Mouse (Mus musculus) forebrain, postnatal 0 days (tissue): ENCODE data around the gene Ighmbp2. TPM values are rescaled to one million over a fixed set of nuclear protein-coding genes. Genes with fewer than 3 reads are reported as not detected.
"Not testable (repeated sequence)": the region's sequence is repeated elsewhere in the genome, so short reads cannot be mapped to it uniquely, and the experiment has no call there.

Source experiments
- ATAC-seq: fragments of 200-750 bp; cut with Nextera tagmentation; 2 replicates; pipeline ENCODE4 v1.8.0; 2017; ENCODE audit warnings: mild to moderate bottlenecking, moderate library complexity
- DNase-seq: peaks from one replicate; pipeline ENCODE4 v3.0.0-alpha.2; 2015
- H3K27ac ChIP-seq: fragments of 300-500 bp; sonication (generic); 2 replicates; pipeline ENCODE4 v1.5.1; 2014; ENCODE audit warnings: low read depth, mild to moderate bottlenecking, antibody characterized with exemption, low read length, moderate library complexity, mixed read lengths
- H3K27me3 ChIP-seq: fragments of 300-500 bp; sonication (generic); 2 replicates; pipeline ENCODE4 v1.6.1; 2014; ENCODE audit warnings: mild to moderate bottlenecking, low read length, mixed read lengths; ENCODE audit not compliant: insufficient read depth
- H3K36me3 ChIP-seq: fragments of 300-500 bp; sonication (generic); 2 replicates; pipeline ENCODE4 v1.6.1; 2014; ENCODE audit warnings: mild to moderate bottlenecking, moderate library complexity; ENCODE audit not compliant: insufficient read depth
- H3K4me1 ChIP-seq: fragments of 300-500 bp; sonication (generic); 2 replicates; pipeline ENCODE4 v1.6.1; 2014; ENCODE audit warnings: antibody characterized with exemption; ENCODE audit not compliant: insufficient read depth
- H3K4me2 ChIP-seq: fragments of 300-500 bp; sonication (generic); 2 replicates; pipeline ENCODE4 v1.6.1; 2014; ENCODE audit warnings: low read depth, mild to moderate bottlenecking, moderate library complexity
- H3K4me3 ChIP-seq: fragments of 300-500 bp; sonication (generic); 2 replicates; pipeline ENCODE4 v1.5.1; 2014; ENCODE audit warnings: low read depth, low read length, mixed read lengths
- H3K9ac ChIP-seq: fragments of 300-500 bp; sonication (generic); 2 replicates; pipeline ENCODE4 v1.6.1; 2014; ENCODE audit warnings: mild to moderate bottlenecking
- H3K9me3 ChIP-seq: fragments of 300-500 bp; sonication (generic); 2 replicates; pipeline ENCODE4 v1.6.1; 2016; ENCODE audit warnings: low read length
- CTCF ChIP-seq: sonication (generic); IDR thresholded peaks from 2 replicates; pipeline ENCODE4 v1.5.1; 2016; ENCODE audit warnings: antibody characterized with exemption, control low read depth, low read depth
- WGBS: fragments of 180-500 bp; shearing (Covaris S2); extraction: QIAGEN DNeasy Blood & Tissue Kit; methylation state at CpG from one replicate; pipeline ENCODE4 v1.1.7; 2014; 5-methylcytosine and 5-hydroxymethylcytosine counted together
- microRNA-seq, 2 experiments: library from miRNA; unstranded; fragments of <30 nt; microRNA quantifications; one replicate each; pipeline ENCODE4; 2016
- polyA plus RNA-seq: library from polyadenylated mRNA; unstranded; fragments of >200 nt; fragmentation: Nextera tagmentation; extraction: Ambion mirVana; gene quantifications from 2 replicates; pipeline ENCODE4 v1.2.1, GENCODE M21; 2015
- total RNA-seq: library from RNA; depleted of rRNA; stranded (reverse); fragments of >200 nt; gene quantifications from 2 replicates; pipeline ENCODE4 v1.2.3, GENCODE M21; 2014; rRNA removed

Gene Ighmbp2
- total and polyA plus RNA-seq, 2 experiments from 2014 or later: 10.4 to 10.5 TPM

GRCm38 (mm10) chr19:3261336-3261735 lies 21.5 kb downstream of the Ighmbp2 start:
- Histone ChIP-seq H3K4me2 (no peak overlapping the region), H3K4me1 (no peaks in the 10 kb centered on the region), H3K9me3 (no peaks in the 10 kb centered on the region), H3K27me3 (no peaks in the 10 kb centered on the region), H3K4me3 (no peak overlapping the region), H3K9ac (no peak overlapping the region), H3K36me3 (peaks cover 64% of the 10 kb centered on the region), H3K27ac (no peak overlapping the region)
- DNase-seq (no peak), ATAC-seq (no peak)
- 95% methylated on average over 7 of the region's 7 CpGs for WGBS
- no peak for TF ChIP-seq CTCF

GRCm38 (mm10) chr19:3260591-3260990 lies 22.2 kb downstream of the Ighmbp2 start:
- H3K4me3 ChIP-seq: no peak overlapping the region
- H3K27me3 ChIP-seq: no peaks in the 10 kb centered on the region
- no peak for TF ChIP-seq CTCF
- H3K36me3 ChIP-seq: peaks cover 56% of the 10 kb centered on the region
- H3K4me1 ChIP-seq: no peaks in the 10 kb centered on the region
- ATAC-seq: no peak
- H3K9me3 ChIP-seq: no peaks in the 10 kb centered on the region
- no peak for DNase-seq
- no peak overlapping the region for H3K4me2 ChIP-seq
- no peak overlapping the region for H3K9ac ChIP-seq
- WGBS: 93% methylated on average over 3 of the region's 3 CpGs
- H3K27ac ChIP-seq: no peak overlapping the region

- H3K4me2 ChIP-seq: no peak overlapping the region
- WGBS: 93% methylated on average over 8 of the region's 8 CpGs
- no peak for DNase-seq
- no peak overlapping the region for H3K9ac ChIP-seq
- ATAC-seq: no peak
- no peaks in the 10 kb centered on the region for H3K4me1 ChIP-seq
- H3K4me3 ChIP-seq: no peak overlapping the region
- TF ChIP-seq CTCF: no peak
- H3K36me3 ChIP-seq: peaks cover 50% of the 10 kb centered on the region
- H3K27ac ChIP-seq: no peak overlapping the region
- H3K9me3 ChIP-seq: no peaks in the 10 kb centered on the region
- H3K27me3 ChIP-seq: no peaks in the 10 kb centered on the region
Measured at GRCm38 (mm10) chr19:3260016-3260415, 22.8 kb downstream of the Ighmbp2 start.

- H3K4me2 ChIP-seq, H3K4me3 ChIP-seq, H3K36me3 ChIP-seq, DNase-seq, ATAC-seq, H3K27me3 ChIP-seq, H3K4me1 ChIP-seq, H3K9ac ChIP-seq, H3K27ac ChIP-seq, H3K9me3 ChIP-seq: not testable (repeated sequence)
- 78% methylated on average over 4 of the region's 6 CpGs for WGBS
Measured at GRCm38 (mm10) chr19:3225261-3225660, 57.6 kb downstream of the Ighmbp2 start.

GRCm38 (mm10) chr19:3214937-3215336 lies 67.9 kb downstream of the Ighmbp2 start:
- not testable (repeated sequence) for H3K4me1 ChIP-seq, H3K9me3 ChIP-seq, H3K36me3 ChIP-seq, H3K27ac ChIP-seq, H3K27me3 ChIP-seq, H3K4me2 ChIP-seq, H3K4me3 ChIP-seq, ATAC-seq, DNase-seq, H3K9ac ChIP-seq
- 76% methylated on average over 1 of the region's 1 CpGs for whole genome bisulfite sequencing

Small RNAs within 50 kb of the gene (microRNA-seq; reads per million reads assigned to microRNA genes)
- gene Mir6984: 0.77 to 0.85 reads per million in 2 experiments

Other genes starting within 250 kb of the Ighmbp2 start
- 61.7 and 79.1 TPM in 2 replicates for gene Mrpl21, start 116 bp downstream of the Ighmbp2 start, total RNA-seq
- 92.3 and 96.8 TPM in 2 replicates for gene Mrpl21, start 116 bp downstream of the Ighmbp2 start, polyA plus RNA-seq
- 13.7 and 17.2 TPM in 2 replicates for gene Cpt1a, start 39.3 kb upstream of the Ighmbp2 start, total RNA-seq
- gene Cpt1a, start 39.3 kb upstream of the Ighmbp2 start, polyA plus RNA-seq: 13.1 and 17.0 TPM in 2 replicates
- gene Tesmin, start 105.8 kb upstream of the Ighmbp2 start, total RNA-seq: 0.71 and 1.0 TPM in 2 replicates
- 0.82 and 1.5 TPM in 2 replicates for gene Tesmin, start 105.8 kb upstream of the Ighmbp2 start, polyA plus RNA-seq
- 2.0 and 2.1 TPM in 2 replicates for gene Gal, start 131.5 kb upstream of the Ighmbp2 start, total RNA-seq
- gene Gal, start 131.5 kb upstream of the Ighmbp2 start, polyA plus RNA-seq: 14.1 and 21.9 TPM in 2 replicates